Mouse (Mus musculus): Measurements from ENCODE around the gene Dhrs11. TPM values are rescaled to one million over a fixed set of nuclear protein-coding genes. Genes with fewer than 3 reads are reported as not detected.

Dhrs11 gene
- polyA plus RNA-seq, 1 experiment from 2014 or later: 81.8 TPM

- Histone ChIP-seq H3K4me3 (ENCODE audit: low read length) (no peak overlapping the region), H3K27me3 (ENCODE audit: control insufficient read depth, insufficient read depth, low read length) (peaks cover 19% of the 10 kb centered on the region), H3K4me2 (ENCODE audit: low read depth, low read length) (no peak overlapping the region), H3K27ac (ENCODE audit: low read length) (no peak overlapping the region), H3K9me3 (replicated peaks; ENCODE audit: control insufficient read depth, low read length) (no peaks in the 10 kb centered on the region), H3K4me1 (ENCODE audit: control insufficient read depth, insufficient read depth, low read length) (peaks cover 5% of the 10 kb centered on the region; the same call in 1 of the 2 replicates), H3K36me3 (ENCODE audit: control insufficient read depth, insufficient read depth) (no peaks in the 10 kb centered on the region), H3K9ac (ENCODE audit: low read length) (no peak overlapping the region)
- no peak for ATAC-seq (replicated peaks; ENCODE audit: extremely low read depth, insufficient read depth, low FRiP score)
- WGBS: 2% methylated on average over 4 of the region's 4 CpGs
These were observed 53.2 kb downstream of the Dhrs11 start for GRCm38 (mm10) chr11:84775560-84775959.

- no peak overlapping the region for H3K4me3 ChIP-seq (ENCODE audit: low read length)
- no peak for ATAC-seq (replicated peaks; ENCODE audit: extremely low read depth, insufficient read depth, low FRiP score)
- no peak overlapping the region for H3K9ac ChIP-seq (ENCODE audit: low read length)
- 62% methylated on average over 13 of the region's 13 CpGs for WGBS
- peaks cover 13% of the 10 kb centered on the region for H3K27me3 ChIP-seq (ENCODE audit: control insufficient read depth, insufficient read depth, low read length)
- no peak overlapping the region for H3K4me2 ChIP-seq (ENCODE audit: low read depth, low read length)
- peaks cover 5% of the 10 kb centered on the region; the same call in 1 of the 2 replicates for H3K4me1 ChIP-seq (ENCODE audit: control insufficient read depth, insufficient read depth, low read length)
- H3K27ac ChIP-seq (ENCODE audit: low read length): no peak overlapping the region
- no peaks in the 10 kb centered on the region for H3K36me3 ChIP-seq (ENCODE audit: control insufficient read depth, insufficient read depth)
- H3K9me3 ChIP-seq (replicated peaks; ENCODE audit: control insufficient read depth, low read length): no peaks in the 10 kb centered on the region
These were observed 53.8 kb downstream of the Dhrs11 start for GRCm38 (mm10) chr11:84774870-84775514.

Other genes starting within 250 kb of the Dhrs11 start
- 24.0 and 28.4 TPM in 2 replicates for gene Mrm1, start 9.5 kb downstream of the Dhrs11 start, polyA plus RNA-seq (2015; fragmentation: Nextera tagmentation; extraction: Ambion mirVana)
- gene Ggnbp2, start 41.8 kb upstream of the Dhrs11 start, polyA plus RNA-seq (2015; fragmentation: Nextera tagmentation; extraction: Ambion mirVana): 50.0 and 55.8 TPM in 2 replicates
- 6.6 and 6.8 TPM in 2 replicates for gene Myo19, start 51.2 kb upstream of the Dhrs11 start, polyA plus RNA-seq (2015; fragmentation: Nextera tagmentation; extraction: Ambion mirVana)
- 2.8 and 3.0 TPM in 2 replicates for gene Pigw, start 51.3 kb upstream of the Dhrs11 start, polyA plus RNA-seq (2015; fragmentation: Nextera tagmentation; extraction: Ambion mirVana)
- 37.6 and 38.0 TPM in 2 replicates for gene Znhit3, start 87.4 kb upstream of the Dhrs11 start, polyA plus RNA-seq (2015; fragmentation: Nextera tagmentation; extraction: Ambion mirVana)
- gene Car4, start 128.8 kb upstream of the Dhrs11 start, polyA plus RNA-seq (2015; fragmentation: Nextera tagmentation; extraction: Ambion mirVana): 1.0 and 1.1 TPM in 2 replicates

All from heart, embryonic 16.5 days (tissue).